Mouse (Mus musculus): ENCODE results near the gene Ids. TPM values are rescaled to one million over a fixed set of nuclear protein-coding genes. Genes with fewer than 3 reads are reported as not detected.
"Not testable (repeated sequence)": the region's sequence is repeated elsewhere in the genome, so short reads cannot be mapped to it uniquely, and the experiment has no call there.

The Ids gene
- total RNA-seq (2021) = 100 to 1,000 TPM; 343 to 358 TPM
- long read RNA-seq, experiment 1, full-length matches to known transcripts = 69 of 122 reads
- long read RNA-seq, experiment 1, partial matches to known transcripts = 14 of 122 reads
- long read RNA-seq, experiment 1, other reads (novel, unspliced or antisense) = 39 of 122 reads
- long read RNA-seq, experiment 2, full-length matches to known transcripts = 152 of 221 reads
- long read RNA-seq, experiment 2, partial matches to known transcripts = 23 of 221 reads
- long read RNA-seq, experiment 2, other reads (novel, unspliced or antisense) = 46 of 221 reads

GRCm38 (mm10) chrX:70364661-70365613 is at the start of gene Ids:
Gene Ids (minus strand): TSS chrX:70365084.
- H3K27ac ChIP-seq = peak within 1 kb of the TSS; percentile 84
- peak within 1 kb of the TSS; percentile 55 for H3K4me3 ChIP-seq
- TF ChIP-seq CTCF (IDR thresholded peaks at IDR 0.05) = no peak
- DNase-seq (ENCODE audit: extremely low spot score in 1 of 2, low spot score in 2 of 2) = peak; percentile 74 to 84
- intact Hi-C loops (cut with DNase I) = loop anchor here (5.0 to 10.0 kb wide), 2 partner anchors 210 to 687 kb away; partner anchors contain the start of gene Mamld1

GRCm38 (mm10) chrX:70392636-70393035 is 27.8 kb upstream of the Ids start:
- H3K27ac ChIP-seq; DNase-seq (ENCODE audit: extremely low spot score in 1 of 2, low spot score in 2 of 2); intact Hi-C loops (cut with DNase I); H3K4me3 ChIP-seq: not testable (repeated sequence)

DNA sequence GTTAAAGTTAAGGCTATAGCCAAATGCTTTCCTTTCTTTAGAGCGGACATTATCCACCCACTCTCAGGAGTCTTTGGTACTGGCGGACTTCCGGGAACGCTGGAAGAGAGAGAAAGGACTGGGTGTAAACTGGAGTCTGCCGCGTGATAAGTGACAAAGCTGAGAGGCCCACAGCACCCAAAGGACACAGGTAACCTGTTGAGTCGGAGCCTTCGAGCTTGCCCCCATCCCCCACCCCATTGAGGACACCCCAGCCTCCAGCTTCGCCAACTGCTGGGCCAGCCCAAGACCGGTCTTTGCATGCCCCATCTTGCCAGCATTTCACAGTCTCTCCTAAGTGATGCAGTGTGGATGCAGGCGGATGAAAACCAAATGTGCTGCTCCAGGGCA is 21.1 kb upstream of the Ids start:
- DNase-seq (ENCODE audit: extremely low spot score in 1 of 2, low spot score in 2 of 2) = peak in 1 of 2 experiments; percentile 9
- intact Hi-C loops (cut with DNase I) = loop anchor here (10.0 kb wide), 2 partner anchors 89 to 179 kb away; partner anchors contain the start of gene Tmem185a
- Histone ChIP-seq H3K27ac (peak overlapping the region; percentile 81), H3K4me3 (peak overlapping the region; percentile 54)
- TF ChIP-seq CTCF (IDR thresholded peaks at IDR 0.05) = no peak

DNA sequence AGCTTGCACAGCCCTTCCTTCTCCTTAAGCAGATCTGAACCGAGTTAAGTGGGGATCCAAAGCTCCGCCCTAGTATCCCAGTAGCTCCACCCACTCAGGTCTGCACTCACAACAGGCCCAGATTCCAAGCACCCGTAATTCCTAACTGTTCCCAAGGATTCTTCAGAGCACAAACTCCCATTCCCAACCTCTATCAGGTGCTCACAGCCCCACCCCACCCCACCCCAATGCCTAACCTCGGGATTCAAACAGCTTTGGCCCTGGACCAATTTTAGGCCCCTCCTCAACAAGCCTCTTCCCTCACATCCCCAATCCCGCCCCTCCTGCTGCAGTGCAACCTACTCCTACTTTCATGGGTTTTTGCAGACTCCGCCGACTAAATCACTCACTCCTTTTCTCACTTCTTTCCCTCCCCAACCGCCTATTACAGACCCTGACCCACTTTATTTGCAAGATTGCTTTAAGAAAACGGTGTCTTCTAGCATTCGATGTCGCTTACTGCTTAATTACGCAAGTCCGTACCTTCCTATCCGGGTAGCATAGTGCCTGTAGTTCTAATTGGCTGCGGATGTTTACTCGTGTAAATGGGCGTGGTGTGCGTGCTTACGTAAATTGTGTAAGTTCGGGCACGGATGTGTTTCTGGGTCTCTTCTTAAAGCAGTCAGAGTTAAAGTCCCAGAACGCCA is 20.5 kb upstream of the Ids start, which contains the start of gene 1110012L19Rik:
Gene 1110012L19Rik (plus strand): TSS at position 602 of the 686 bp plus-strand sequence.
- Histone ChIP-seq H3K27ac (peak within 1 kb of the TSS; percentile 81), H3K4me3 (peak within 1 kb of the TSS; percentile 54)
- intact Hi-C loops (cut with DNase I) = loop anchor here (10.0 kb wide), 2 partner anchors 89 to 179 kb away; partner anchors contain the start of gene Tmem185a
- TF ChIP-seq CTCF (IDR thresholded peaks at IDR 0.05) = no peak
- peak; percentile 56 to 63 for DNase-seq (ENCODE audit: extremely low spot score in 1 of 2, low spot score in 2 of 2)

DNA sequence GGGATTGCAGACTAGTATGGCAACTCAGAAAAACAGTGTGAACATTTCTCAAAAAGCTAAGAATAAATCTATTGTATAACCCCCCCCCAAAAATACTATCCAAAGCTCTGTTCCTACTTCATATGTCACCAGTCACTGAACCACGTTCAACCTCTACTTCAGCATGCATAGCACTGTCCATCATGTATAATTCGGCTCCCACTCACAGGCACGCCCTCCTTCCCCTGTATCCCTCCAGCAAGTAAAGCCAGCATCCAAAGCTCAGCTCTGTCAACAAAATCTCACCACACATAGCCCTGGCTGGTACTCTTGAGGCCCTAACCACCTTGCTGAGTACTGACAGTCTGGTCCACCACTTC is 20.0 kb upstream of the Ids start:
- intact Hi-C loops (cut with DNase I) = loop anchor here (10.0 kb wide), 2 partner anchors 90 to 180 kb away; partner anchors contain the start of gene Tmem185a
- Histone ChIP-seq H3K27ac (peak overlapping the region; percentile 81), H3K4me3 (peak overlapping the region; percentile 54)
- no peak for DNase-seq (ENCODE audit: extremely low spot score in 1 of 2, low spot score in 2 of 2)
- TF ChIP-seq CTCF (IDR thresholded peaks at IDR 0.05) = no peak

DNA sequence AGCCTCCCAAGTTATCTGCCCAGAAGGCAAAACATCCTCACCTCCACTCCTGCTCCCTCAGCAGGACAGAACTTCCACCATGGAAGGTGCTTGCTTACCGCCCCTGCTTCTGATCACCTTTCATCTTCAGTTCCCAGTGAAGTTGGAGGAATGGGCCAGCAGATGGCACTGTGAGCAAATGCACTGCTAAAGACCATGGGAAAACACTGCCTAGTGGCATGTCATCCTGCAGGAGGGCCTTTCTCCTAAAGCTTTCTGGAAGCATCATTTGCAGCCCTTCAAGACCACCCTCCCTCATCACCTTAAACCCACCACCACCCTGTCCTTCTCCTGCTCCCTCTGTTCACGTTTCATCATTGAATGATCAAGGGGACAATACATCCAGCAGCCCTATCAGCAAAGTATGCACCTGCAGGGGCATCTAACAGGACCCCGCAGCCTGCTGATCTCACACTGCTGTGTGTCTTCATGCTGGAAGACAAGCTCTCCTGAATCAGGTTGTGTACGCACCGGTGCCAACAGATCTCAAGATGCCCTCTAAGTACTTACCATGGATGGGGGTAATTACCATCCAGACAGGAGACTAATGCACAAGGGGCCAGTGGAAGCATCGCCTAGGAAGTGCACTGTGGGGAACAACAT is 9.7 kb upstream of the Ids start:
- H3K4me3 ChIP-seq; DNase-seq (ENCODE audit: extremely low spot score in 1 of 2, low spot score in 2 of 2); H3K27ac ChIP-seq; intact Hi-C loops (cut with DNase I): not testable (repeated sequence)
- TF ChIP-seq CTCF (IDR thresholded peaks at IDR 0.05) = peak; percentile 8; the same call in 1 of the 2 replicates

GRCm38 (mm10) chrX:70369758-70370157 is 4.9 kb upstream of the Ids start:
- DNase-seq (ENCODE audit: extremely low spot score in 1 of 2, low spot score in 2 of 2); H3K27ac ChIP-seq; H3K4me3 ChIP-seq: not testable (repeated sequence)
- intact Hi-C loops (cut with DNase I) = loop anchor here (10.0 kb wide), 1 partner anchor 205 kb away; no protein-coding TSS in a partner anchor

DNA sequence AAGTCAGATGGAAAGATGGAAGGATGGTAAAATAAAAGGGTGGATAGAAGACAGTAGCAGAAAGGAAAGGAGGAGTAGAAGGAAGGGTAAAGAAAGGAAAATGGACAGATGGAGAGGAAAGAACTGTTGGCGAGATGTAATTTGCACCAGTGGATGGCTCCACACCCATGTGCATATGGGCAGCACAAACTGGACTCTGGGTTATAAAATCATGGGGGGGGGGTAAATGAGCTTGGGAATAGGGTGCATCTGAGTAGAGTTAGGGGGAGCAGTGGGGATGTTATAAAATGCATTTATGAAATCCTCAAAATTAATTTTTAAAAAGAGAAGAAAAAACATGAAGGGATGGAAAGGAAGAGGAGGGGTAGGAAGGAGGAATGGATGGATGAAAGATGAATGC is 682 bp downstream of the Ids start:
- H3K4me3 ChIP-seq = peak overlapping the region; percentile 55
- TF ChIP-seq CTCF (IDR thresholded peaks at IDR 0.05) = no peak
- DNase-seq (ENCODE audit: extremely low spot score in 1 of 2, low spot score in 2 of 2) = no peak
- peak overlapping the region; percentile 84 for H3K27ac ChIP-seq
- intact Hi-C loops (cut with DNase I) = loop anchor here (5.0 to 10.0 kb wide), 2 partner anchors 211 to 688 kb away; partner anchors contain the start of gene Mamld1

DNA sequence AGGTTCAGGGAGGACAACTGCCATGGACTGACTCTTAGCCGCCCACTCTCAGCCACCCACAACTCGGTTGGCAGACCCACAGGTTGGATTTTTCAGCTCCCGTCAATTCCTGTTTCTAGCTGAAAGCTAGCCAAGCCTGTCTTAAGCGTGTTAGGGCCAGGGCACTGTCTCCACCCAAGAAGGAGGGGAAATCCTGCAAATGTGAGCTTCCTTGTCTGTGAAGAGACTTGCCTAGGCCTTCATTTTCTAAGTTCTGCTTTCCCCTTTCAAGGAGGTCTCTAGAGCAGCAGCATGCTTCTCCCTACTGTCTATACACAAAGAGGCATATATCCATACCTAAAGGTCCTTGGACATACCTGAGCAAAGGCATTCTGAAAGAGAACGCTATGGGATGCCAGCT is 1.4 kb downstream of the Ids start:
- Histone ChIP-seq H3K27ac (peak overlapping the region; percentile 84), H3K4me3 (peak overlapping the region; percentile 55)
- TF ChIP-seq CTCF (IDR thresholded peaks at IDR 0.05) = no peak
- intact Hi-C loops (cut with DNase I) = loop anchor here (5.0 to 10.0 kb wide), 2 partner anchors 211 to 689 kb away; partner anchors contain the start of gene Mamld1
- DNase-seq (ENCODE audit: extremely low spot score in 1 of 2, low spot score in 2 of 2) = peak in 1 of 2 experiments; percentile 14

DNA sequence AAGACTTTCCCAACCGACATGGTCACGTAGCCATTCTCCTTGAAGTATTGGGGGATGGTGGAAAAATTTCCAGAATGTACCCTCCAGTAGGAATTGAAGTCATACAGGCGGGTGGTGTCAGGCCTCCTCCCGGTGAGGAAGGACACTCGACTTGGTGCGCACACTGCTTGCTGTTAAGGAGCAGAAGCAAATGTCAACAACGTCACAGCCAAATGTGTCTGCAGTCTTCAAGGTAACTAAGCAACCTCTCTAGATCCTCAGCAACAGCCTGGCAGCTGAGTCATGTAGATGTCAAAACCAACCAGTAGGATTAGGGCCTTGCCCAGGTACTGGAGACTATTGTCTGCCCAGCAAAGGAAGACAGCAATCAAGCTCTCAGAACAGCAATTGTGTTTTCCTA is 1.9 kb downstream of the Ids start:
- intact Hi-C loops (cut with DNase I) = loop anchor here (5.0 to 10.0 kb wide), 2 partner anchors 212 to 689 kb away; partner anchors contain the start of gene Mamld1
- peak in 1 of 2 experiments; percentile 10 for DNase-seq (ENCODE audit: extremely low spot score in 1 of 2, low spot score in 2 of 2)
- H3K4me3 ChIP-seq = peak overlapping the region; percentile 55

More for the DNA sequence above, 1.9 kb downstream of the Ids start:
- TF ChIP-seq CTCF (IDR thresholded peaks at IDR 0.05) = no peak
- peak overlapping the region; percentile 84; the same call in 1 of the 2 replicates for H3K27ac ChIP-seq

All from left cerebral cortex, adult 2 months (tissue).